Mouse (Mus musculus): ENCODE results near the gene Elmsan1.

DNA sequence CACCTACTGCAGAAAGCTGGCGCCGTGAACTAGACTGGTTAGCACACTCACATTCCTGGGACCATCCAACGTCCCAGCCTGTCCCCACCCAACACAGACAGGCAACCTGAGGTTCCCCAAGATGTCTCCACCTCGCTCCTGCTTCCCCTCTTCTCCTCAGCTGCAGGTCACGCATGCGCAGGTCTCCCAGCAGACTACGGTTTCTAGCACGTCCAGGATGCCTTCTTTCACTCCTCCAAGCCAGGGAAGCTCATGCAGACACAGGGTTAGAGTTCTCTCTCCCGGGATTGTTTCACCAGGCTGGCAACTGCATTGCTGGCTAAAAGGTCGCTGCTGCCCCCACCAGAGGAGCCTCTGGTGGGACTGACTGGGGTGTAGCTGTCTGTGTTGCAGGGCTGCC lies 19.8 kb downstream of the Elmsan1 start:
- TF ChIP-seq CTCF (conservative IDR thresholded peaks at IDR 0.05; ENCODE audit: low read length): no peak
- no peak for TF ChIP-seq POU5F1 (IDR thresholded peaks at IDR 0.05; ENCODE audit: borderline replicate concordance, low read length)
